Mouse (Mus musculus) myocyte (in vitro differentiated cells): Measurements from ENCODE around the gene Angptl8.

ENCODE experiments used
- CEBPB ChIP-seq: IDR thresholded peaks from 2 replicates; pipeline ENCODE4 v1.6.1; 2011; ENCODE audit warnings: mild to moderate bottlenecking, moderate library complexity; ENCODE audit not compliant: poor library complexity, insufficient read depth, severe bottlenecking
- E2F4 ChIP-seq: IDR thresholded peaks from one replicate; pipeline ENCODE4 v1.6.1; 2011; ENCODE audit warnings: mild to moderate bottlenecking, control low read depth, moderate library complexity; ENCODE audit not compliant: insufficient read depth
- MAX ChIP-seq: IDR thresholded peaks from one replicate; pipeline ENCODE4 v1.6.1; 2011; ENCODE audit warnings: low read depth, mild to moderate bottlenecking, control low read depth
- MYOG ChIP-seq, 3 experiments: IDR thresholded peaks; one replicate each; pipeline ENCODE4 v1.6.1; 2011; ENCODE audit warnings: control low read depth in 2 of 3, low read depth in 2 of 3, mild to moderate bottlenecking in 2 of 3; ENCODE audit not compliant: insufficient read length in 2 of 3, control insufficient read depth in 1 of 3, insufficient read depth in 1 of 3
- POLR2A ChIP-seq: IDR thresholded peaks from one replicate; pipeline ENCODE4 v1.6.1; 2011; ENCODE audit warnings: low read depth, mild to moderate bottlenecking, control low read depth, moderate library complexity; ENCODE audit not compliant: insufficient read length
- TCF12 ChIP-seq: IDR thresholded peaks from one replicate; pipeline ENCODE4 v1.6.1; 2011; ENCODE audit warnings: mild to moderate bottlenecking, control low read depth; ENCODE audit not compliant: poor library complexity, insufficient read depth, severe bottlenecking
- USF1 ChIP-seq: IDR thresholded peaks from one replicate; pipeline ENCODE4 v1.6.1; 2011; ENCODE audit warnings: low read depth, mild to moderate bottlenecking, control low read depth, moderate library complexity

DNA sequence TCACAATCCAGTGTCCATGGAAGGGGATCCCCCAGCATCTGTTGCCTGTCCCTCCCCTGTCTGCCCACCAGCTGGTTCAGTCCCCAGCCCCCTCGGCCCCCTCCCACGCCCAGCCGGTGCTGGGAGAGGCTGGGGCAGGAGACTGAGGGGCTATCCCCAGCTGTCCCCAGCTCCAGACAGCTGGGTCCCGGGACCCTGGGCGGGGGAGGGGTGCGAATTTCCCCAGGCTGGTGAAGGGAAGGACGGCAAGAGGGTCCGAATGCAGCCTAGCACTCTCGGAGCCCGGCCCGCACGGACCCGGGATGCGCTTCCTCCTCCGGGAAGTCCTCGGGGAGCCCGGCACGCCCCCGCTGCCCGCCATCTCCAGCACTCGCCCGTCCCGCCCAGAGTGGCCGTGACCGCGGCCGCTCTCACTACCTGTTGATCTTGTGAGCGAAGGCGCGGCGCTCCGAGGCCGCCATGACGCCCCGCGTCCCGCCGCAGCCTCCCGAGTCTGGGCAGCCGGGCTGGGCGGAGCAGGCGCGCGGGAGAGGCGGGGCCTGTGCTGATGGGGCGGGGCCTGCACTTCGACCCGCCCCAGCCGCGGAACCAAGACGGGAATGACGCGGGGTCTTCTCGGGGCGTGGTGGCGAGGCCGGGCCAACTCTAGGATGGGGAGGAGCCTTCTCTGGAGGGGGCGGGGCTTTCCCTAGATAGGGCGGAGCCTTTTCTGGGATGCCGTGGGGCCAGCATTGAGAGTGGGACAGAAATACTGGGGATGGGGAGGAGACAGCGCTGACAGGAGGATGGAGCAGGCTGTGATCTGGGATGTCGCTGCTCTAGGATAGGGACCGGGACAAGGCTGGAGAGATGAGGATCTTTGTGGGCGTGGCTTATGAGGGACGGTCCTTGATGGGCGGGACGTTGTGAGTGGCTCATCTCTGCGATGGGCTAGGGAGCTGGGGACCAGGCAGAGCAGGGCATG is 17.1 kb downstream of the Angptl8 start, which contains the start of gene Dock6:
- TF ChIP-seq MAX (no peak), E2F4 (no peak), MYOG (IDR thresholded peaks at IDR 0.05; ENCODE audit: control insufficient read depth in 1 of 3, insufficient read depth in 1 of 3, insufficient read length in 2 of 3, low read depth in 2 of 3) (peak in 1 of 3 experiments; percentile 42), CEBPB (no peak), POLR2A (peak; percentile 91), TCF12 (no peak), USF1 (no peak)
